12 mouse cellular contexts compared by ENCODE assay signal in genomic region chr11:72569051-72569450, GRCm38 (mm10). TPM values are rescaled to one million over a fixed set of nuclear protein-coding genes. Genes with fewer than 3 reads are reported as not detected.
DNase-seq lines count a peak whose midpoint lies in the region; ATAC-seq and TF ChIP-seq lines count a peak whose summit lies in the region.
"Had no signal": no experiment of that assay in that cellular context is flagged by ENCODE, and none has a peak within 500 bp of the region (broad histone marks: within the 10 kb centered on the region; RNA-seq: fewer than 3 reads in every experiment).

No protein-coding gene starts in this region.

- no peaks in the 10 kb centered on the region for H3K9me3 ChIP-seq in kidney, embryonic 14.5 days (ENCODE audit: control insufficient read depth, low read length)
- no peaks in the 10 kb centered on the region for H3K9me3 ChIP-seq in MEL (replicated peaks; ENCODE audit: insufficient read depth, low read length)
- H3K9me3 ChIP-seq: embryonic facial prominence, embryonic 12.5 days; stomach, embryonic 15.5 days had no signal

- H3K9ac ChIP-seq in kidney, embryonic 14.5 days (ENCODE audit: low read depth, low read length): no peak overlapping the region
- 0 out of 2 replicates have a peak overlapping the region, but pooled peaks have one; percentile 15 for H3K9ac ChIP-seq in MEL (ENCODE audit: control insufficient read depth, low read depth, low read length, poor library complexity, severe bottlenecking)
- H3K9ac ChIP-seq: embryonic facial prominence, embryonic 12.5 days; stomach, embryonic 15.5 days had no signal

- no peak for TF ChIP-seq RAD21 in MEL (IDR thresholded peaks at IDR 0.05; ENCODE audit: low read depth, low read length)

- H3K79me2 ChIP-seq in MEL (ENCODE audit: control insufficient read depth, insufficient read depth, low read length, poor library complexity): no peaks in the 10 kb centered on the region; the same call in 1 of the 2 replicates

- peak; percentile 24 for DNase-seq in kidney, adult 11 months
- peak; percentile 33 for DNase-seq in 3T3-L1 (ENCODE audit: low read depth, low spot score)
- DNase-seq in MEL (ENCODE audit: low read depth, low spot score): peak; percentile 96
- peak; percentile 69 for DNase-seq in lung, postnatal 10 days
- DNase-seq in right cerebral cortex, adult 18-20 months: no peak
- no peak for DNase-seq in layer of hippocampus, adult 8-10 months (ENCODE audit: low spot score in 2 of 2)
- DNase-seq in layer of hippocampus, adult 11-12 months (ENCODE audit: low spot score): no peak
- DNase-seq: gastrocnemius, adult 2 months had no signal

- H3K27ac ChIP-seq in kidney, embryonic 14.5 days (ENCODE audit: low read depth, low read length): no peak overlapping the region
- H3K27ac ChIP-seq in MEL (ENCODE audit: control insufficient read depth, low read depth, low read length): no peak overlapping the region
- H3K27ac ChIP-seq: embryonic facial prominence, embryonic 12.5 days; gastrocnemius, adult 2 months; stomach, embryonic 15.5 days had no signal

- H3K4me1 ChIP-seq in kidney, embryonic 14.5 days (ENCODE audit: control insufficient read depth, insufficient read depth, low read length): peaks cover 8% of the 10 kb centered on the region; the same call in 1 of the 2 replicates
- H3K4me1 ChIP-seq in MEL (ENCODE audit: control insufficient read depth in 1 of 2, insufficient read depth in 2 of 2, low read length in 2 of 2): peaks cover 0 to 2% of the 10 kb centered on the region in 2 experiments; a peak in 1 of 4 replicates
- H3K4me1 ChIP-seq: embryonic facial prominence, embryonic 12.5 days; stomach, embryonic 15.5 days had no signal

- no peak overlapping the region for H3K4me2 ChIP-seq in kidney, embryonic 14.5 days (replicated peaks; ENCODE audit: low read depth, low read length)
- H3K4me2 ChIP-seq: embryonic facial prominence, embryonic 12.5 days; stomach, embryonic 15.5 days had no signal

- H3K36me3 ChIP-seq in kidney, embryonic 14.5 days (ENCODE audit: control insufficient read depth, insufficient read depth, low read length): no peaks in the 10 kb centered on the region
- H3K36me3 ChIP-seq in MEL (ENCODE audit: control insufficient read depth in 1 of 2, insufficient read depth in 2 of 2, low read length in 2 of 2): no peaks in the 10 kb centered on the region
- H3K36me3 ChIP-seq: embryonic facial prominence, embryonic 12.5 days; stomach, embryonic 15.5 days had no signal

- H3K4me3 ChIP-seq in kidney, embryonic 14.5 days (ENCODE audit: low read length): no peak overlapping the region
- H3K4me3 ChIP-seq in MEL (ENCODE audit: control insufficient read depth in 1 of 2, insufficient read depth in 1 of 2, low read depth in 2 of 2, low read length in 2 of 2): peak overlapping the region; percentile 26 to 46; a peak in 3 of 4 replicates
- H3K4me3 ChIP-seq: embryonic facial prominence, embryonic 12.5 days; gastrocnemius, adult 2 months; stomach, embryonic 15.5 days had no signal

- H3K27me3 ChIP-seq in kidney, embryonic 14.5 days (ENCODE audit: control insufficient read depth, insufficient read depth, low read length): no peaks in the 10 kb centered on the region
- no peaks in the 10 kb centered on the region for H3K27me3 ChIP-seq in MEL (ENCODE audit: control insufficient read depth in 1 of 2, insufficient read depth in 2 of 2, low read length in 2 of 2)
- H3K27me3 ChIP-seq: embryonic facial prominence, embryonic 12.5 days; stomach, embryonic 15.5 days had no signal

- 61% methylated on average over 8 of the region's 8 CpGs for WGBS in kidney, embryonic 14.5 days

- no peak for TF ChIP-seq POLR2A in MEL (IDR thresholded peaks at IDR 0.05; ENCODE audit: control insufficient read depth in 1 of 2, insufficient read depth in 1 of 2, low read depth in 1 of 2, low read length in 2 of 2, poor library complexity in 1 of 2)

- TF ChIP-seq EP300 in MEL (IDR thresholded peaks at IDR 0.05; ENCODE audit: low read depth in 1 of 2, low read length in 2 of 2): no peak

- TF ChIP-seq CTCF in MEL (IDR thresholded peaks at IDR 0.05 in 2 of 3, conservative IDR thresholded peaks at IDR 0.05 in 1 of 3; ENCODE audit: control insufficient read depth in 1 of 3, insufficient read depth in 1 of 3, low read depth in 2 of 3, low read length in 3 of 3, poor library complexity in 1 of 3, severe bottlenecking in 1 of 3): no peak

- ATAC-seq in kidney, embryonic 14.5 days (ENCODE audit: low FRiP score, low TSS enrichment): no peak
- ATAC-seq: midbrain, embryonic 16.5 days had no signal

TF ChIP-seq in MEL, 35 proteins besides CTCF, POLR2A, EP300 and RAD21:
- TF ChIP-seq SMC3 (IDR thresholded peaks at IDR 0.05; ENCODE audit: low read depth, low read length) (no peak), MAFK (IDR thresholded peaks at IDR 0.05; ENCODE audit: borderline replicate concordance, low read depth, low read length) (no peak), CHD2 (IDR thresholded peaks at IDR 0.05; ENCODE audit: low read length) (no peak), USF2 (IDR thresholded peaks at IDR 0.05; ENCODE audit: borderline replicate concordance in 1 of 2, insufficient read depth in 1 of 2, low read depth in 1 of 2, low read length in 2 of 2) (no peak), KAT2A (conservative IDR thresholded peaks at IDR 0.05; ENCODE audit: low read depth, low read length) (no peak), HCFC1 (IDR thresholded peaks at IDR 0.05; ENCODE audit: low read depth, low read length) (no peak), MYB (IDR thresholded peaks at IDR 0.05; ENCODE audit: low read depth, low read length) (no peak), E2F4 (IDR thresholded peaks at IDR 0.05; ENCODE audit: borderline replicate concordance, low read depth, low read length) (no peak), ZC3H11A (IDR thresholded peaks at IDR 0.05; ENCODE audit: low read depth, low read length) (no peak), ZKSCAN1 (IDR thresholded peaks at IDR 0.05; ENCODE audit: low read depth, low read length) (no peak), TCF12 (IDR thresholded peaks at IDR 0.05; ENCODE audit: low read depth, low read length) (no peak), ELF1 (IDR thresholded peaks at IDR 0.05; ENCODE audit: low read depth, low read length) (no peak), NRF1 (IDR thresholded peaks at IDR 0.05; ENCODE audit: insufficient read depth, low read depth, low read length, poor library complexity, severe bottlenecking) (no peak), RCOR1 (IDR thresholded peaks at IDR 0.05; ENCODE audit: low read depth, low read length) (no peak), ZMIZ1 (IDR thresholded peaks at IDR 0.05; ENCODE audit: low read depth, low read length) (no peak), POLR2AphosphoS2 (IDR thresholded peaks at IDR 0.05; ENCODE audit: low read length) (no peak), NELFE (IDR thresholded peaks at IDR 0.05; ENCODE audit: low read depth, low read length) (no peak), UBTF (IDR thresholded peaks at IDR 0.05; ENCODE audit: borderline replicate concordance, insufficient read depth, low read depth, low read length) (no peak), TBP (IDR thresholded peaks at IDR 0.05; ENCODE audit: low read depth, low read length) (no peak), BHLHE40 (IDR thresholded peaks at IDR 0.05; ENCODE audit: borderline replicate concordance, low read depth, low read length) (no peak)

RNA-seq across cellular contexts. Expression of gene Spns3, which starts 18.7 kb away (rescaled TPM):
- 0.20 and 0.29 TPM in 2 replicates for polyA plus RNA-seq in kidney, embryonic 14.5 days (2014; fragmentation: Nextera tagmentation; extraction: Ambion mirVana)
- 5.2 and 10.6 TPM in 2 replicates for total RNA-seq in MEL (2012; rRNA removed)
- 10 to 100 TPM in 1 of 2 experiments, not detected in 1; 12.7 TPM for polyA plus RNA-seq in MEL (2012; ENCODE audit: insufficient read depth in 1 of 2, insufficient read length in 2 of 2, low read depth in 1 of 2, low replicate concordance in 2 of 2, missing spikeins in 1 of 2)
- under 1 TPM; 0.33 to 0.58 (median 0.48) TPM for total RNA-seq in layer of hippocampus, adult 8-10 months (2022)
- polyA plus RNA-seq: embryonic facial prominence, embryonic 12.5 days; midbrain, embryonic 16.5 days had no signal

RNA-seq across cellular contexts. Expression of gene Ube2g1, which starts 38.0 kb away (rescaled TPM):
- polyA plus RNA-seq in kidney, embryonic 14.5 days (2014; fragmentation: Nextera tagmentation; extraction: Ambion mirVana): 68.1 and 82.1 TPM in 2 replicates
- 26.6 and 29.2 TPM in 2 replicates for total RNA-seq in MEL (2012; rRNA removed)
- 10 to 100 TPM; 38.0 to 38.1 TPM for polyA plus RNA-seq in MEL (2012; ENCODE audit: insufficient read depth in 1 of 2, insufficient read length in 2 of 2, low read depth in 1 of 2, low replicate concordance in 2 of 2, missing spikeins in 1 of 2)
- 10 to 100 TPM; 36.8 to 44.5 (median 40.5) TPM for total RNA-seq in layer of hippocampus, adult 8-10 months (2022)

Comparison
In these comparisons a context has a peak if more than half of its experiments do, and no peak if none do; other contexts are left out.
1. DNase-seq: peak in kidney, adult 11 months (single experiment), 3T3-L1 (single experiment), MEL (single experiment) and lung, postnatal 10 days (single experiment); none in right cerebral cortex, adult 18-20 months (single experiment), layer of hippocampus, adult 8-10 months (0 of 2) and layer of hippocampus, adult 11-12 months (single experiment).